In genomic region chr13:23702220-23702619, GRCm38 (mm10) we compare ENCODE assay signal across 19 mouse cellular contexts. TPM values are rescaled to one million over a fixed set of nuclear protein-coding genes. Genes with fewer than 3 reads are reported as not detected.
"Had no signal": no experiment of that assay in that cellular context is flagged by ENCODE, and none has a peak within 500 bp of the region (broad histone marks: within the 10 kb centered on the region; RNA-seq: fewer than 3 reads in every experiment).

No protein-coding gene starts in this region.

- H3K27me3 ChIP-seq: limb, embryonic 13.5 days; midbrain, embryonic 15.5 days; neural tube, embryonic 12.5 days had no signal

- H3K9me3 ChIP-seq: limb, embryonic 13.5 days; megakaryocyte, embryonic 14.5 days; midbrain, embryonic 15.5 days; neural tube, embryonic 12.5 days had no signal

- DNase-seq: kidney, adult 8-10 months; kidney, postnatal 36 days; layer of hippocampus, adult 9-11 months; layer of hippocampus, postnatal 36 days; lung, embryonic 14.5 days; lung, postnatal 10 days; retina, postnatal 1 day; right cerebral cortex, postnatal 4 days; spleen, adult 18-20 months; thymus, postnatal 4 days had no signal

- H3K9ac ChIP-seq: limb, embryonic 13.5 days; liver, embryonic 14.5 days; lung, embryonic 14.5 days; midbrain, embryonic 15.5 days; neural tube, embryonic 12.5 days had no signal

- H3K4me3 ChIP-seq: limb, embryonic 13.5 days; megakaryocyte, embryonic 14.5 days; midbrain, embryonic 15.5 days; neural tube, embryonic 12.5 days had no signal

- H3K4me2 ChIP-seq: limb, embryonic 13.5 days; lung, embryonic 14.5 days; midbrain, embryonic 11.5 days; midbrain, embryonic 15.5 days; neural tube, embryonic 12.5 days had no signal

- ATAC-seq: midbrain, embryonic 15.5 days had no signal

- H3K27ac ChIP-seq: limb, embryonic 13.5 days; liver, embryonic 14.5 days; midbrain, embryonic 15.5 days; neural tube, embryonic 12.5 days had no signal

- H3K36me3 ChIP-seq: limb, embryonic 13.5 days; midbrain, embryonic 15.5 days; neural tube, embryonic 12.5 days had no signal

- H3K4me1 ChIP-seq: neural tube, embryonic 12.5 days had no signal

RNA-seq across cellular contexts. Expression of gene Hist1h1t, which starts 6.6 kb away (rescaled TPM):
- polyA plus RNA-seq: intestine, embryonic 14.5 days; kidney, embryonic 16.5 days; lung, embryonic 14.5 days; midbrain, embryonic 11.5 days; midbrain, embryonic 15.5 days; neural tube, embryonic 12.5 days; thymus, postnatal 0 days had no signal
